Mouse (Mus musculus) bone marrow, adult 2 months (tissue): Measurements from ENCODE around the gene Zfr2. TPM values are rescaled to one million over a fixed set of nuclear protein-coding genes. Genes with fewer than 3 reads are reported as not detected.

ENCODE experiments used
- H3K27ac ChIP-seq: fragments of 200-500 bp; 2 replicates; pipeline ENCODE4 v1.5.1; 2012; ENCODE audit warnings: low read depth, mild to moderate bottlenecking, control low read depth, inconsistent platforms, low read length; ENCODE audit not compliant: control insufficient read depth, poor library complexity, insufficient read depth
- H3K4me1 ChIP-seq: fragments of 200-500 bp; 2 replicates; pipeline ENCODE4 v1.6.1; 2011; ENCODE audit warnings: low read length; ENCODE audit not compliant: control insufficient read depth, insufficient read depth
- H3K4me3 ChIP-seq: fragments of 200-500 bp; replicated peaks from 2 replicates; pipeline ENCODE3; 2011; ENCODE audit warnings: mild to moderate bottlenecking, low read depth, low read length, control low read depth; ENCODE audit not compliant: control insufficient read depth
- CTCF ChIP-seq: fragments of 200-500 bp; IDR thresholded peaks from 2 replicates; pipeline ENCODE4 v1.5.1; 2011; ENCODE audit warnings: low read length, control low read depth; ENCODE audit not compliant: control insufficient read depth, insufficient read depth
- POLR2A ChIP-seq: fragments of 200-500 bp; IDR thresholded peaks from 2 replicates; pipeline ENCODE4 v1.6.1; 2011; ENCODE audit warnings: low read depth, mild to moderate bottlenecking, control low read depth, low read length, borderline replicate concordance; ENCODE audit not compliant: control insufficient read depth
- WGBS: fragments of 180-500 bp; shearing (Covaris S2); methylation state at CpG from one replicate; pipeline ENCODE4 v1.1.7; 2018; 5-methylcytosine and 5-hydroxymethylcytosine counted together
- polyA plus RNA-seq: library from polyadenylated mRNA; stranded (reverse); fragments of >200 nt; gene quantifications from 2 replicates; pipeline ENCODE4 v1.2.4, GENCODE M21; 2011; ENCODE audit warnings: low replicate concordance; ENCODE audit not compliant: missing spikeins, insufficient read depth, insufficient read length

Zfr2 gene
- polyA plus RNA-seq, 1 experiment, result 2.5 TPM

- H3K27ac ChIP-seq, result peak overlapping the region; percentile 99
- WGBS, result under 1% methylated on average over 92 of the region's 93 CpGs
- peaks cover 3% of the 10 kb centered on the region for H3K4me1 ChIP-seq
- TF ChIP-seq CTCF (no peak), POLR2A (peak; percentile 74; the same call in 1 of the 2 replicates)
- peak overlapping the region; percentile 95 for H3K4me3 ChIP-seq
These were observed 40.5 kb upstream of the Zfr2 start for GRCm38 (mm10) chr10:81192270-81192967.

GRCm38 (mm10) chr10:81192968-81193501, 39.9 kb upstream of the Zfr2 start:
- H3K4me3 ChIP-seq, result peak overlapping the region; percentile 95
- WGBS, result 4% methylated on average over 19 of the region's 19 CpGs
- TF ChIP-seq CTCF (no peak), POLR2A (no peak)
- peaks cover 3% of the 10 kb centered on the region for H3K4me1 ChIP-seq
- H3K27ac ChIP-seq, result peak overlapping the region; percentile 99; the same call in 1 of the 2 replicates

- H3K4me1 ChIP-seq, result peaks cover 3% of the 10 kb centered on the region
- 5% methylated on average over 37 of the region's 37 CpGs for WGBS
- no peak overlapping the region for H3K4me3 ChIP-seq
- peak overlapping the region; percentile 56 for H3K27ac ChIP-seq
- no peak for TF ChIP-seq POLR2A
- TF ChIP-seq CTCF, result no peak
These were observed 38.8 kb upstream of the Zfr2 start for GRCm38 (mm10) chr10:81193991-81194774.

- 69% methylated on average over 4 of the region's 4 CpGs for WGBS
- no peak overlapping the region for H3K27ac ChIP-seq
- H3K4me3 ChIP-seq, result no peak overlapping the region
- H3K4me1 ChIP-seq, result peaks cover 3% of the 10 kb centered on the region
- TF ChIP-seq CTCF, result no peak
- TF ChIP-seq POLR2A, result no peak
These were observed 37.7 kb upstream of the Zfr2 start for GRCm38 (mm10) chr10:81195300-81195699.

GRCm38 (mm10) chr10:81196470-81197065, 36.4 kb upstream of the Zfr2 start:
- Histone ChIP-seq H3K4me3 (no peak overlapping the region), H3K27ac (no peak overlapping the region), H3K4me1 (peaks cover 1% of the 10 kb centered on the region)
- 69% methylated on average over 11 of the region's 11 CpGs for WGBS
- TF ChIP-seq POLR2A (no peak), CTCF (no peak)

- 56% methylated on average over 6 of the region's 6 CpGs for WGBS
- Histone ChIP-seq H3K4me1 (no peaks in the 10 kb centered on the region; the same call in 1 of the 2 replicates), H3K4me3 (no peak overlapping the region), H3K27ac (no peak overlapping the region)
- no peak for TF ChIP-seq CTCF
- no peak for TF ChIP-seq POLR2A
These were observed 35.6 kb upstream of the Zfr2 start for GRCm38 (mm10) chr10:81197305-81197704.

GRCm38 (mm10) chr10:81198230-81198629, 34.7 kb upstream of the Zfr2 start:
- H3K4me1 ChIP-seq, result no peaks in the 10 kb centered on the region; the same call in 1 of the 2 replicates
- under 1% methylated on average over 9 of the region's 9 CpGs for WGBS
- H3K4me3 ChIP-seq, result no peak overlapping the region
- H3K27ac ChIP-seq, result no peak overlapping the region
- no peak for TF ChIP-seq POLR2A
- peak; percentile 37 for TF ChIP-seq CTCF

GRCm38 (mm10) chr10:81198990-81199389, 34.0 kb upstream of the Zfr2 start:
- Histone ChIP-seq H3K4me1 (no peaks in the 10 kb centered on the region; the same call in 1 of the 2 replicates), H3K27ac (no peak overlapping the region), H3K4me3 (no peak overlapping the region)
- TF ChIP-seq CTCF (no peak), POLR2A (no peak)
- WGBS, result 81% methylated on average over 6 of the region's 6 CpGs
